Mouse (Mus musculus): Measurements from ENCODE around the gene Tgfbrap1. TPM values are rescaled to one million over a fixed set of nuclear protein-coding genes. Genes with fewer than 3 reads are reported as not detected.
"Not testable (repeated sequence)": the region's sequence is repeated elsewhere in the genome, so short reads cannot be mapped to it uniquely, and the experiment has no call there.

The Tgfbrap1 gene
- polyA plus RNA-seq, 1 experiment from 2014 or later, result 8.4 TPM

DNA sequence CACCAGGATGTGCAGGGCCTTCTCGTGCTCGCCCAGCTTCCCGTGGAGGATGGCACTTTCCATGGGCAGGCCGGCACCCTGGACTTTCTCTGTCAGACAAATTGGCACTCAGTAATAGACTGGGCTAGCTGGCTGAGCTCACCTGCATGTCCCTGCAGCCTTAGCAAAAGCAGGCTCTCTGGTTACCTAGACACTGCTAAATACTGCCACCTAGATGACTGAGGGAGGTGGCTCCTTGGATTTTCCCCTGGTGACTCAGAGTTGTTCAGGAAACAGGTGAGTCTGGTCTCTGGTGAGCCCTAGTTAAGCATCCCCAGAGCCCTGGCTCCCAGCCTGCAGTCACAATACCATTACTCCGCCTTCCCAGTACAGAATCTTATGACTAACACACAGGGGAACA lies 46.5 kb downstream of the Tgfbrap1 start:
- 88% methylated on average over 5 of the region's 5 CpGs for WGBS
- H3K9ac ChIP-seq (replicated peaks; ENCODE audit: low read depth), result no peak overlapping the region
- DNase-seq (ENCODE audit: low spot score), result peak; percentile 37

GRCm38 (mm10) chr1:43047811-43048210 lies 50.6 kb downstream of the Tgfbrap1 start:
- no peaks in the 10 kb centered on the region for H3K27me3 ChIP-seq (replicated peaks; ENCODE audit: insufficient read depth, low read length)
- DNase-seq (ENCODE audit: low spot score) (no peak), ATAC-seq (no peak)
- peaks cover 9% of the 10 kb centered on the region; the same call in 1 of the 2 replicates for H3K36me3 ChIP-seq (ENCODE audit: insufficient read depth, low read length)
- H3K9me3 ChIP-seq (ENCODE audit: low read length), result no peaks in the 10 kb centered on the region
- no peak overlapping the region for H3K4me3 ChIP-seq (ENCODE audit: low read depth, low read length)
- H3K4me1 ChIP-seq (ENCODE audit: insufficient read depth, low read depth, low read length), result no peaks in the 10 kb centered on the region
- H3K9ac ChIP-seq (replicated peaks; ENCODE audit: low read depth), result no peak overlapping the region
- no peak overlapping the region for H3K4me2 ChIP-seq (replicated peaks; ENCODE audit: low read depth, low read length)
- TF ChIP-seq EP300 (IDR thresholded peaks at IDR 0.05) (no peak), CTCF (IDR thresholded peaks at IDR 0.05) (no peak)
- 85% methylated on average over 10 of the region's 10 CpGs for WGBS
- no peak overlapping the region for H3K27ac ChIP-seq (ENCODE audit: low read length)

More for the DNA sequence above, 46.5 kb downstream of the Tgfbrap1 start:
- Histone ChIP-seq H3K27me3 (replicated peaks; ENCODE audit: insufficient read depth, low read length) (no peaks in the 10 kb centered on the region), H3K4me3 (ENCODE audit: low read depth, low read length) (no peak overlapping the region), H3K4me2 (replicated peaks; ENCODE audit: low read depth, low read length) (no peak overlapping the region), H3K4me1 (ENCODE audit: insufficient read depth, low read depth, low read length) (no peaks in the 10 kb centered on the region), H3K36me3 (ENCODE audit: insufficient read depth, low read length) (peaks cover 25% of the 10 kb centered on the region), H3K9me3 (ENCODE audit: low read length) (no peaks in the 10 kb centered on the region), H3K27ac (ENCODE audit: low read length) (no peak overlapping the region)
- TF ChIP-seq EP300 (IDR thresholded peaks at IDR 0.05), result no peak
- TF ChIP-seq CTCF (IDR thresholded peaks at IDR 0.05), result peak; percentile 56
- no peak for ATAC-seq

GRCm38 (mm10) chr1:43046990-43047389 lies 51.4 kb downstream of the Tgfbrap1 start:
- 41% methylated on average over 2 of the region's 2 CpGs for WGBS
- no peaks in the 10 kb centered on the region for H3K27me3 ChIP-seq (replicated peaks; ENCODE audit: insufficient read depth, low read length)
- no peaks in the 10 kb centered on the region for H3K9me3 ChIP-seq (ENCODE audit: low read length)
- ATAC-seq (peak; percentile 70; the same call in 1 of the 2 replicates), DNase-seq (ENCODE audit: low spot score) (peak; percentile 39)
- no peak overlapping the region for H3K4me3 ChIP-seq (ENCODE audit: low read depth, low read length)
- H3K27ac ChIP-seq (ENCODE audit: low read length), result no peak overlapping the region
- H3K4me2 ChIP-seq (replicated peaks; ENCODE audit: low read depth, low read length), result no peak overlapping the region
- TF ChIP-seq EP300 (IDR thresholded peaks at IDR 0.05), result peak; percentile 69
- no peak for TF ChIP-seq CTCF (IDR thresholded peaks at IDR 0.05)
- no peak overlapping the region for H3K9ac ChIP-seq (replicated peaks; ENCODE audit: low read depth)
- H3K4me1 ChIP-seq (ENCODE audit: insufficient read depth, low read depth, low read length), result no peaks in the 10 kb centered on the region
- peaks cover 7% of the 10 kb centered on the region; the same call in 1 of the 2 replicates for H3K36me3 ChIP-seq (ENCODE audit: insufficient read depth, low read length)

DNA sequence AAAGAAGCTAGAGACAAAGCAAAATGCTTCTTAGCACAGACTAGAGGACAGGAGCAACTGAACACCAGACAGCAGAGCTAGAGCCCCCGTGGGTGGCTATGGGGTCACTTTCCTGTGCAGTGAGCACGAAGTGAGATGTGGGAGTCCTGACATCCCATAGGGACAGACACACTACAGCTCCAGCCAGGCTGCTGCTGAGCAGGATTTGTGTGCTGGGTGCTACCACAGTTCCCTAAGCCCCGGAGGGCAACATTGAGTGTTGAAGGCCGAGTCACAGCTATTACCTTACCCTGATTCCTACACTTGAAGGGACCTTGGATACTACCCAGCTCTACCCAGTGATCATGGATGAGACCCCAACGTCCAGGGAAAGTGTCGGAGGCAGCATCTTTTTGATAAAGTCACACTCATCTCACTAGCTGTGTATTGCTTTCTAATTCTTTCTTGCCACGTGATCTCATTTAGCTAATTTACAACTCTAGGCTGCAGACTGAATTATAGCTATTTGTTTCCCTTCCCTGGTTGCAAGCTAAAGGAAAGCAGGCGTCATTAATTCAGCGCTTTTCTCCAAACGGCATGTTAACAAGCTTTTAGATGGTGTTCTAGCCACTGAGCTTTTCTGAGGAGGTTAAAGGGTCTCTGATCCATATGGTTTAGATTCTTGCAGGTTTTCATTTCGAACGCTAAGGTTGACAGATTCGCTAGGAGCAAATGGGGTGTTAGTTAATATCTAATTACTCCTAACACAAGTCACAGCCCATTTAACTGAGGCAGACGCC lies 53.0 kb downstream of the Tgfbrap1 start:
- Histone ChIP-seq H3K4me1 (ENCODE audit: insufficient read depth, low read depth, low read length) (no peaks in the 10 kb centered on the region), H3K36me3 (ENCODE audit: insufficient read depth, low read length) (no peaks in the 10 kb centered on the region), H3K9ac (replicated peaks; ENCODE audit: low read depth) (no peak overlapping the region), H3K9me3 (ENCODE audit: low read length) (no peaks in the 10 kb centered on the region), H3K4me3 (ENCODE audit: low read depth, low read length) (no peak overlapping the region), H3K27ac (ENCODE audit: low read length) (no peak overlapping the region), H3K4me2 (replicated peaks; ENCODE audit: low read depth, low read length) (no peak overlapping the region), H3K27me3 (replicated peaks; ENCODE audit: insufficient read depth, low read length) (no peaks in the 10 kb centered on the region)
- ATAC-seq (no peak), DNase-seq (ENCODE audit: low spot score) (no peak)
- WGBS, result 69% methylated on average over 14 of the region's 14 CpGs
- TF ChIP-seq EP300 (IDR thresholded peaks at IDR 0.05) (no peak), CTCF (IDR thresholded peaks at IDR 0.05) (no peak)

- WGBS, result 24% methylated on average over 6 of the region's 6 CpGs
- Histone ChIP-seq H3K9ac (replicated peaks; ENCODE audit: low read depth) (no peak overlapping the region), H3K27ac (ENCODE audit: low read length) (no peak overlapping the region), H3K36me3 (ENCODE audit: insufficient read depth, low read length) (no peaks in the 10 kb centered on the region), H3K4me1 (ENCODE audit: insufficient read depth, low read depth, low read length) (no peaks in the 10 kb centered on the region), H3K27me3 (replicated peaks; ENCODE audit: insufficient read depth, low read length) (no peaks in the 10 kb centered on the region), H3K4me3 (ENCODE audit: low read depth, low read length) (no peak overlapping the region), H3K4me2 (replicated peaks; ENCODE audit: low read depth, low read length) (no peak overlapping the region), H3K9me3 (ENCODE audit: low read length) (no peaks in the 10 kb centered on the region)
- TF ChIP-seq EP300 (IDR thresholded peaks at IDR 0.05) (no peak), CTCF (IDR thresholded peaks at IDR 0.05) (peak; percentile 14; the same call in 1 of the 2 replicates)
- no peak for DNase-seq (ENCODE audit: low spot score)
- ATAC-seq, result peak; percentile 12; the same call in 1 of the 2 replicates
These were observed 56.2 kb downstream of the Tgfbrap1 start for GRCm38 (mm10) chr1:43042271-43042670.

GRCm38 (mm10) chr1:43036014-43036413 lies 62.4 kb downstream of the Tgfbrap1 start:
- no peak for ATAC-seq
- WGBS, result 81% methylated on average over 7 of the region's 7 CpGs
- Histone ChIP-seq H3K4me2 (replicated peaks; ENCODE audit: low read depth, low read length) (no peak overlapping the region), H3K27me3 (replicated peaks; ENCODE audit: insufficient read depth, low read length) (no peaks in the 10 kb centered on the region), H3K4me3 (ENCODE audit: low read depth, low read length) (no peak overlapping the region), H3K36me3 (ENCODE audit: insufficient read depth, low read length) (no peaks in the 10 kb centered on the region), H3K27ac (ENCODE audit: low read length) (no peak overlapping the region), H3K4me1 (ENCODE audit: insufficient read depth, low read depth, low read length) (no peaks in the 10 kb centered on the region), H3K9me3 (ENCODE audit: low read length) (no peaks in the 10 kb centered on the region), H3K9ac (replicated peaks; ENCODE audit: low read depth) (no peak overlapping the region)
- no peak for DNase-seq (ENCODE audit: low spot score)
- TF ChIP-seq CTCF (IDR thresholded peaks at IDR 0.05) (no peak), EP300 (IDR thresholded peaks at IDR 0.05) (no peak)

- not testable (repeated sequence) for H3K27me3 ChIP-seq (replicated peaks; ENCODE audit: insufficient read depth, low read length); H3K9me3 ChIP-seq (ENCODE audit: low read length); H3K36me3 ChIP-seq (ENCODE audit: insufficient read depth, low read length); DNase-seq (ENCODE audit: low spot score); H3K4me3 ChIP-seq (ENCODE audit: low read depth, low read length); H3K9ac ChIP-seq (replicated peaks; ENCODE audit: low read depth); H3K4me2 ChIP-seq (replicated peaks; ENCODE audit: low read depth, low read length); H3K4me1 ChIP-seq (ENCODE audit: insufficient read depth, low read depth, low read length); H3K27ac ChIP-seq (ENCODE audit: low read length); ATAC-seq
- 77% methylated on average over 7 of the region's 7 CpGs for WGBS
These were observed 83.2 kb downstream of the Tgfbrap1 start for GRCm38 (mm10) chr1:43015153-43015685.
